Mouse (Mus musculus) cerebellum, postnatal 10 days (tissue): ENCODE measurements around the gene Sema5a.

Experiments used
- DNase-seq, 2 experiments: peaks; one replicate each; pipeline ENCODE4 v3.0.0; 2021; ENCODE audit warnings: mixed read lengths in 2 of 2

Sema5a gene

GRCm38 (mm10) chr15:32459046-32459445 lies 214.4 kb downstream of the Sema5a start:
- peak; percentile 67 to 70 for DNase-seq

GRCm38 (mm10) chr15:32460238-32460637 lies 215.6 kb downstream of the Sema5a start:
- DNase-seq = no peak

GRCm38 (mm10) chr15:32471480-32472050 lies 227.0 kb downstream of the Sema5a start:
- no peak for DNase-seq

GRCm38 (mm10) chr15:32480747-32481146 lies 236.1 kb downstream of the Sema5a start:
- no peak for DNase-seq

- no peak for DNase-seq
These were observed 240.7 kb downstream of the Sema5a start for GRCm38 (mm10) chr15:32485064-32485964.

- DNase-seq = no peak
These were observed 243.4 kb downstream of the Sema5a start for GRCm38 (mm10) chr15:32487968-32488367.

- peak; percentile 40 to 46 for DNase-seq
These were observed 249.6 kb downstream of the Sema5a start for GRCm38 (mm10) chr15:32494219-32494618.

- DNase-seq = no peak
These were observed 250.3 kb downstream of the Sema5a start for GRCm38 (mm10) chr15:32494899-32495298.

GRCm38 (mm10) chr15:32496880-32497279 lies 252.3 kb downstream of the Sema5a start:
- peak; percentile 78 to 82 for DNase-seq

GRCm38 (mm10) chr15:32505941-32506340 lies 261.3 kb downstream of the Sema5a start:
- DNase-seq = peak in 1 of 2 experiments; percentile 10

GRCm38 (mm10) chr15:32508282-32508681 lies 263.7 kb downstream of the Sema5a start:
- DNase-seq = no peak

- no peak for DNase-seq
These were observed 270.3 kb downstream of the Sema5a start for GRCm38 (mm10) chr15:32514877-32515276.

- DNase-seq = no peak
These were observed 273.3 kb downstream of the Sema5a start for GRCm38 (mm10) chr15:32517954-32518353.

GRCm38 (mm10) chr15:32532539-32532938 lies 287.9 kb downstream of the Sema5a start:
- DNase-seq = peak; percentile 12 to 31

- DNase-seq = peak; percentile 7 to 13
These were observed 289.0 kb downstream of the Sema5a start for GRCm38 (mm10) chr15:32533541-32534080.

GRCm38 (mm10) chr15:32536755-32537503 lies 292.3 kb downstream of the Sema5a start:
- DNase-seq = no peak

- no peak for DNase-seq
These were observed 292.8 kb downstream of the Sema5a start for GRCm38 (mm10) chr15:32537504-32537792.

GRCm38 (mm10) chr15:32538092-32538491 lies 293.5 kb downstream of the Sema5a start:
- DNase-seq = no peak

GRCm38 (mm10) chr15:32542746-32543145 lies 298.1 kb downstream of the Sema5a start:
- DNase-seq = no peak

- DNase-seq = peak in 1 of 2 experiments; percentile 11
These were observed 298.6 kb downstream of the Sema5a start for GRCm38 (mm10) chr15:32543181-32543580.

GRCm38 (mm10) chr15:32545455-32545854 lies 300.8 kb downstream of the Sema5a start:
- DNase-seq = no peak

GRCm38 (mm10) chr15:32546746-32547145 lies 302.1 kb downstream of the Sema5a start:
- DNase-seq = no peak

GRCm38 (mm10) chr15:32558925-32559324 lies 314.3 kb downstream of the Sema5a start:
- peak; percentile 16 to 36 for DNase-seq
